Mouse (Mus musculus) right cerebral cortex, postnatal 4 days (tissue): ENCODE measurements around the gene Grik1.

Experiments used
- DNase-seq: peaks from one replicate; pipeline ENCODE4 v3.0.0-alpha.2; 2022

Grik1 gene

GRCm38 (mm10) chr16:87956178-87956577 lies 333.9 kb downstream of the Grik1 start:
- no peak for DNase-seq

GRCm38 (mm10) chr16:87954715-87955441 lies 335.2 kb downstream of the Grik1 start:
- no peak for DNase-seq

GRCm38 (mm10) chr16:87953176-87953575 lies 336.9 kb downstream of the Grik1 start:
- DNase-seq = no peak

- peak; percentile 7 for DNase-seq
Measured at GRCm38 (mm10) chr16:87949881-87950280, 340.2 kb downstream of the Grik1 start.

GRCm38 (mm10) chr16:87948122-87948521 lies 341.9 kb downstream of the Grik1 start:
- no peak for DNase-seq

GRCm38 (mm10) chr16:87944318-87944717 lies 345.7 kb downstream of the Grik1 start:
- DNase-seq = no peak

GRCm38 (mm10) chr16:87942103-87942865 lies 347.8 kb downstream of the Grik1 start:
- no peak for DNase-seq

- DNase-seq = no peak
Measured at GRCm38 (mm10) chr16:87934685-87935084, 355.4 kb downstream of the Grik1 start.

- no peak for DNase-seq
Measured at GRCm38 (mm10) chr16:87931358-87931757, 358.7 kb downstream of the Grik1 start.

- no peak for DNase-seq
Measured at GRCm38 (mm10) chr16:87930519-87930918, 359.5 kb downstream of the Grik1 start.

GRCm38 (mm10) chr16:87928671-87929070 lies 361.4 kb downstream of the Grik1 start:
- no peak for DNase-seq

- DNase-seq = no peak
Measured at GRCm38 (mm10) chr16:87917897-87918296, 372.2 kb downstream of the Grik1 start.

- peak; percentile 2 for DNase-seq
Measured at GRCm38 (mm10) chr16:87917157-87917546, 372.9 kb downstream of the Grik1 start.

GRCm38 (mm10) chr16:87916209-87917156 lies 373.6 kb downstream of the Grik1 start:
- DNase-seq = no peak

- DNase-seq = no peak
Measured at GRCm38 (mm10) chr16:87915156-87915555, 374.9 kb downstream of the Grik1 start.

GRCm38 (mm10) chr16:87913781-87914180 lies 376.3 kb downstream of the Grik1 start:
- no peak for DNase-seq

GRCm38 (mm10) chr16:87911201-87911600 lies 378.9 kb downstream of the Grik1 start:
- no peak for DNase-seq

- DNase-seq = no peak
Measured at GRCm38 (mm10) chr16:87902049-87902448, 388.0 kb downstream of the Grik1 start.

- no peak for DNase-seq
Measured at GRCm38 (mm10) chr16:87901189-87901588, 388.9 kb downstream of the Grik1 start.

GRCm38 (mm10) chr16:87875927-87876326 lies 414.1 kb downstream of the Grik1 start:
- no peak for DNase-seq

GRCm38 (mm10) chr16:87864526-87864925 lies 425.5 kb downstream of the Grik1 start:
- no peak for DNase-seq

- DNase-seq = no peak
Measured at GRCm38 (mm10) chr16:87861722-87862121, 428.3 kb downstream of the Grik1 start.

GRCm38 (mm10) chr16:87853451-87854085 lies 436.5 kb downstream of the Grik1 start:
- DNase-seq = no peak
